ENCODE assay signal across 26 mouse cellular contexts in genomic region chr1:77815451-77815850, GRCm38 (mm10).
"Had no signal": no experiment of that assay in that cellular context is flagged by ENCODE, and none has a peak within 500 bp of the region (broad histone marks: within the 10 kb centered on the region; RNA-seq: fewer than 3 reads in every experiment).

No protein-coding gene starts in this region.

- H3K9me3 ChIP-seq: heart, embryonic 10.5 days; heart, embryonic 13.5 days; heart, embryonic 15.5 days; hindbrain, embryonic 13.5 days; hindbrain, embryonic 15.5 days; kidney, embryonic 15.5 days; limb, embryonic 13.5 days; limb, embryonic 15.5 days; liver, embryonic 12.5 days had no signal

- DNase-seq: gastrocnemius, adult 2 months; gastrocnemius, postnatal 10 days; gastrocnemius, postnatal 25 days; heart, adult 18-20 months; heart, postnatal 14 days; heart, postnatal 36 days; kidney, adult 11 months; kidney, adult 2 months; kidney, adult 9 months; kidney, postnatal 14 days; kidney, postnatal 36 days; layer of hippocampus, adult 9-11 months; layer of hippocampus, postnatal 36 days; left cerebral cortex, postnatal 4 days had no signal

- H3K4me2 ChIP-seq: heart, embryonic 13.5 days; heart, embryonic 15.5 days; hindbrain, embryonic 13.5 days; hindbrain, embryonic 15.5 days; kidney, embryonic 15.5 days; limb, embryonic 13.5 days; limb, embryonic 15.5 days; liver, embryonic 12.5 days had no signal

- ATAC-seq: hindbrain, postnatal 0 days; intestine, embryonic 16.5 days; liver, embryonic 12.5 days had no signal

- H3K27me3 ChIP-seq: heart, embryonic 13.5 days; heart, embryonic 15.5 days; hindbrain, embryonic 13.5 days; hindbrain, embryonic 15.5 days; kidney, embryonic 15.5 days; limb, embryonic 13.5 days; limb, embryonic 15.5 days; liver, embryonic 12.5 days had no signal

- H3K36me3 ChIP-seq: heart, embryonic 10.5 days; heart, embryonic 13.5 days; heart, embryonic 15.5 days; hindbrain, embryonic 13.5 days; hindbrain, embryonic 15.5 days; kidney, embryonic 15.5 days; limb, embryonic 13.5 days; limb, embryonic 15.5 days; liver, embryonic 12.5 days had no signal

- H3K4me1 ChIP-seq: heart, embryonic 10.5 days; heart, embryonic 13.5 days; heart, embryonic 15.5 days; kidney, embryonic 15.5 days; limb, embryonic 13.5 days; limb, embryonic 15.5 days; liver, embryonic 12.5 days had no signal

- H3K27ac ChIP-seq: gastrocnemius, adult 2 months; heart, embryonic 10.5 days; heart, embryonic 13.5 days; heart, embryonic 15.5 days; hindbrain, embryonic 13.5 days; hindbrain, embryonic 15.5 days; hindbrain, postnatal 0 days; kidney, embryonic 15.5 days; kidney, postnatal 0 days; limb, embryonic 13.5 days; limb, embryonic 15.5 days; liver, embryonic 12.5 days had no signal

- H3K4me3 ChIP-seq: gastrocnemius, adult 2 months; heart, embryonic 10.5 days; heart, embryonic 13.5 days; heart, embryonic 15.5 days; hindbrain, embryonic 13.5 days; hindbrain, embryonic 15.5 days; kidney, embryonic 15.5 days; limb, embryonic 13.5 days; limb, embryonic 15.5 days; liver, embryonic 12.5 days had no signal

- H3K9ac ChIP-seq: heart, embryonic 13.5 days; heart, embryonic 15.5 days; hindbrain, embryonic 13.5 days; hindbrain, embryonic 15.5 days; kidney, embryonic 15.5 days; limb, embryonic 13.5 days; limb, embryonic 15.5 days; liver, embryonic 12.5 days had no signal
